Mouse (Mus musculus): Measurements from ENCODE around the gene Elk4. TPM values are rescaled to one million over a fixed set of nuclear protein-coding genes. Genes with fewer than 3 reads are reported as not detected.

Gene Elk4
- polyA plus RNA-seq, 1 experiment from 2014 or later = 12.8 TPM

GRCm38 (mm10) chr1:131970322-131970660, 37.1 kb upstream of the Elk4 start:
- H3K9ac ChIP-seq = no peak overlapping the region
- H3K4me1 ChIP-seq = peaks cover 32% of the 10 kb centered on the region
- peaks cover 71% of the 10 kb centered on the region for H3K27me3 ChIP-seq (replicated peaks)
- no peaks in the 10 kb centered on the region for H3K9me3 ChIP-seq
- no peak for ATAC-seq (ENCODE audit: extremely low read depth, insufficient number of reproducible peaks, low FRiP score, low TSS enrichment)
- H3K27ac ChIP-seq (replicated peaks) = no peak overlapping the region
- no peak overlapping the region for H3K4me3 ChIP-seq
- WGBS = 54% methylated on average over 5 of the region's 5 CpGs
- no peaks in the 10 kb centered on the region for H3K36me3 ChIP-seq
- 0 out of 2 replicates have a peak overlapping the region, but pooled peaks have one; percentile 47 for H3K4me2 ChIP-seq

DNA sequence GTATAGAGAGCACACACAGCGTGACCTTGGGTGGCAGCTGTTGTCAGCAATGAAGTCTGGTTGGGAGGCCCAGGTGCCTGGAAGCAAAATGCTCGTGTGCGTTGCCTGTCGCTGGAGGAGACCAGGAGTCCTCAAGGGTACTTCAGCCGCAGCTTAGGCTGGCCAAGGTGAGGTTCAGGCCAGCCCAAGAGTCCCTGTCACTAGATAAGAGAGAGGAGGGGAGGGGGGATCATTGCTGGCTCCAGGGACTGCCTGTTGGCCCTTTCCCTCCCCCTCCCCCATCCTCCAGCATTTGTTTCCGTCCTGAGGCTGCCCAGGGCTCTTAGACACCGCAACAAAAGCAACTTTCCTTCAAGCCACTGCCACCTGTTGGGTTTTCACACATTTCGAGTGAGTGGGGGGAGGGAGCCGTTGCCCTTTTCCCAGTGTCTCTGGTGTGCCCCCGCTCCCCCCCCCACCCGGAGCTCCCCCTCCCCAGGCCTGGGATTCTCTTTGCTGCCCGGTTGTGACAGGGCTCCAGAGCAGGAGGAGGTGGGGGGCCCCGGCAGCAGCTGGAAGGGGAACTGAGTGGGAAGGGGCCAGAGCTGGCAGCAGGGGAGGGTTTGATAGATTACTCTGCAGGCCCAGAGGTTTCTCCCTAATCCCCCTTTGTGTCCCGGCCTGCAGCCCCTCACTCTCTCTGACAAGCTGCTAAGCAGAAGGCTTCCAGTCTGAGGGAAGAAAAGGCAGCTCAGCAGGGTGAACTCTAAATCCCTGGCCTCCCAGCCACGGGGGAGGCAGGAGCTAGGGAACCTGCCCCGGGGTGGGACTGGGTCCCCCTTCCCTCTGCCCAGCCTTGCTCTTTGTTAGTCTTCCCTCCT, 36.5 kb upstream of the Elk4 start:
- no peak for ATAC-seq (ENCODE audit: extremely low read depth, insufficient number of reproducible peaks, low FRiP score, low TSS enrichment)
- 13% methylated on average over 16 of the region's 16 CpGs for WGBS
- Histone ChIP-seq H3K9me3 (no peaks in the 10 kb centered on the region), H3K4me2 (peak overlapping the region; percentile 47), H3K36me3 (no peaks in the 10 kb centered on the region), H3K4me3 (peak overlapping the region; percentile 9; the same call in 1 of the 2 replicates), H3K4me1 (peaks cover 32% of the 10 kb centered on the region), H3K27ac (replicated peaks) (no peak overlapping the region), H3K27me3 (replicated peaks) (peaks cover 71% of the 10 kb centered on the region), H3K9ac (peak overlapping the region; percentile 70)

GRCm38 (mm10) chr1:131971771-131972497, 35.5 kb upstream of the Elk4 start:
- Histone ChIP-seq H3K9me3 (no peaks in the 10 kb centered on the region), H3K27me3 (replicated peaks) (peaks cover 68% of the 10 kb centered on the region), H3K4me1 (peaks cover 32% of the 10 kb centered on the region), H3K27ac (replicated peaks) (no peak overlapping the region), H3K9ac (peak overlapping the region; percentile 35; the same call in 1 of the 2 replicates), H3K4me2 (no peak overlapping the region), H3K36me3 (no peaks in the 10 kb centered on the region), H3K4me3 (no peak overlapping the region)
- WGBS = 36% methylated on average over 15 of the region's 15 CpGs
- no peak for ATAC-seq (ENCODE audit: extremely low read depth, insufficient number of reproducible peaks, low FRiP score, low TSS enrichment)

GRCm38 (mm10) chr1:131972498-131973334, 34.7 kb upstream of the Elk4 start:
- Histone ChIP-seq H3K4me2 (no peak overlapping the region), H3K27ac (replicated peaks) (no peak overlapping the region), H3K36me3 (no peaks in the 10 kb centered on the region), H3K4me1 (peaks cover 28% of the 10 kb centered on the region), H3K9ac (peak overlapping the region; percentile 35; the same call in 1 of the 2 replicates), H3K27me3 (replicated peaks) (peaks cover 61% of the 10 kb centered on the region), H3K4me3 (no peak overlapping the region), H3K9me3 (no peaks in the 10 kb centered on the region)
- WGBS = 42% methylated on average over 13 of the region's 13 CpGs
- ATAC-seq (ENCODE audit: extremely low read depth, insufficient number of reproducible peaks, low FRiP score, low TSS enrichment) = no peak

DNA sequence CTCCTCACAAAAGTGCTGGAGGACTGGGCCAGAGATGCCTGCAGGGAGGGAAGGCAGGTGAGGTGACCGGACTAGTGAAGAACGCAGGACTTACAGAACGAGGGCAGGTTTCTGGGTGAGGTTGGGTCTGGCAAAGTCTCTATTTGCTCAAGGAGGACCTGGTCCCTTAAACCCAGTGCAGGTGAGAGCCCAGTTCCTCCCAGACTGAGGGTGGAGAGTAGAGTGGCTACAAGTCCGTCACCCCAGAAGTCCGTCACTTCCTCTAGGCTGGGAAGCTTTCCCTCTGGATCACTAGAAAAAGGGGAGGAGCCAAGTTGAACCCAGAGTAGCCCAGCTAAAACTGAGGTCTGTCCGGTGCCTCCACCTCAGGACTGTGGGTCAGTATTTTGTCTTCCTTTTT, 33.4 kb upstream of the Elk4 start:
- H3K27me3 ChIP-seq (replicated peaks) = peaks cover 58% of the 10 kb centered on the region
- ATAC-seq (ENCODE audit: extremely low read depth, insufficient number of reproducible peaks, low FRiP score, low TSS enrichment) = no peak
- H3K36me3 ChIP-seq = no peaks in the 10 kb centered on the region
- no peak overlapping the region for H3K4me2 ChIP-seq
- no peaks in the 10 kb centered on the region for H3K9me3 ChIP-seq
- no peak overlapping the region for H3K27ac ChIP-seq (replicated peaks)
- WGBS = 74% methylated on average over 6 of the region's 6 CpGs
- H3K4me1 ChIP-seq = peaks cover 28% of the 10 kb centered on the region
- no peak overlapping the region for H3K9ac ChIP-seq
- H3K4me3 ChIP-seq = no peak overlapping the region

GRCm38 (mm10) chr1:131976886-131977285, 30.5 kb upstream of the Elk4 start:
- no peak overlapping the region for H3K4me3 ChIP-seq
- ATAC-seq (ENCODE audit: extremely low read depth, insufficient number of reproducible peaks, low FRiP score, low TSS enrichment) = no peak
- H3K27me3 ChIP-seq (replicated peaks) = peaks cover 45% of the 10 kb centered on the region
- H3K4me1 ChIP-seq = peaks cover 13% of the 10 kb centered on the region
- H3K9me3 ChIP-seq = no peaks in the 10 kb centered on the region
- H3K36me3 ChIP-seq = no peaks in the 10 kb centered on the region
- no peak overlapping the region for H3K27ac ChIP-seq (replicated peaks)
- 73% methylated on average over 5 of the region's 5 CpGs for WGBS
- H3K9ac ChIP-seq = no peak overlapping the region
- H3K4me2 ChIP-seq = no peak overlapping the region

DNA sequence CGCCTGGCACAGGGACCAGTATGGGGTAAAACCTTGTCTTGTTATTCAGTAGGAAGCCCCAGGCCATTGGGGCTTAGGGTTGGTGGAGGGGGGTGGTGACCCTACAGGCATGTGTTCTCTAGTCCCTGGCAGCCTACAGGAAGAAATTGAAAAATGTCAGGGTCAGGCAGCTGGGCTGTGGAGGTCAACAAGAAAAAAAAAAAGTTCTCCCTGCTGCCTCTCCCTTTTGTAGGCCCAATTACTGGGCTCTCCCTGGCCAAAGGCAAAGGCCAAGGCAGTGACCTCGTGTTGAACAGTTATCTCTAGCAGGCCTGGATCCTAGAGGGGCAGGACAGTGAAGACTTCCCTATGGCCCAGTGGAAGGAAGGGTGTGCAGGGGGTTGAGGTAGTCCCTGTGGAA, 26.9 kb upstream of the Elk4 start:
- Histone ChIP-seq H3K4me1 (no peaks in the 10 kb centered on the region), H3K4me2 (no peak overlapping the region), H3K36me3 (no peaks in the 10 kb centered on the region), H3K27ac (replicated peaks) (no peak overlapping the region), H3K27me3 (replicated peaks) (peaks cover 19% of the 10 kb centered on the region), H3K9ac (no peak overlapping the region), H3K9me3 (no peaks in the 10 kb centered on the region), H3K4me3 (no peak overlapping the region)
- ATAC-seq (ENCODE audit: extremely low read depth, insufficient number of reproducible peaks, low FRiP score, low TSS enrichment) = no peak
- 47% methylated on average over 2 of the region's 2 CpGs for WGBS

- WGBS = 51% methylated on average over 12 of the region's 12 CpGs
- Histone ChIP-seq H3K27me3 (replicated peaks) (peaks cover 11% of the 10 kb centered on the region), H3K9me3 (no peaks in the 10 kb centered on the region), H3K27ac (replicated peaks) (no peak overlapping the region), H3K4me1 (no peaks in the 10 kb centered on the region), H3K36me3 (no peaks in the 10 kb centered on the region), H3K4me2 (no peak overlapping the region), H3K9ac (no peak overlapping the region), H3K4me3 (no peak overlapping the region)
- no peak; the same call in 1 of the 2 replicates for ATAC-seq (ENCODE audit: extremely low read depth, insufficient number of reproducible peaks, low FRiP score, low TSS enrichment)
These were observed 25.9 kb upstream of the Elk4 start for GRCm38 (mm10) chr1:131981378-131982013.

- no peak for ATAC-seq (ENCODE audit: extremely low read depth, insufficient number of reproducible peaks, low FRiP score, low TSS enrichment)
- H3K27me3 ChIP-seq (replicated peaks) = peaks cover 4% of the 10 kb centered on the region
- WGBS = 8% methylated on average over 5 of the region's 5 CpGs
- H3K9ac ChIP-seq = no peak overlapping the region
- H3K27ac ChIP-seq (replicated peaks) = no peak overlapping the region
- no peak overlapping the region for H3K4me2 ChIP-seq
- H3K9me3 ChIP-seq = no peaks in the 10 kb centered on the region
- no peaks in the 10 kb centered on the region for H3K4me1 ChIP-seq
- no peak overlapping the region for H3K4me3 ChIP-seq
- H3K36me3 ChIP-seq = no peaks in the 10 kb centered on the region
These were observed 24.5 kb upstream of the Elk4 start for GRCm38 (mm10) chr1:131982907-131983306.

GRCm38 (mm10) chr1:131983806-131984205, 23.6 kb upstream of the Elk4 start:
- no peak overlapping the region for H3K27ac ChIP-seq (replicated peaks)
- no peak overlapping the region for H3K4me2 ChIP-seq
- no peaks in the 10 kb centered on the region; the same call in 1 of the 2 replicates for H3K27me3 ChIP-seq (replicated peaks)
- ATAC-seq (ENCODE audit: extremely low read depth, insufficient number of reproducible peaks, low FRiP score, low TSS enrichment) = no peak
- no peaks in the 10 kb centered on the region for H3K4me1 ChIP-seq
- no peak overlapping the region for H3K4me3 ChIP-seq
- WGBS = 64% methylated on average over 2 of the region's 2 CpGs
- H3K9me3 ChIP-seq = no peaks in the 10 kb centered on the region
- H3K36me3 ChIP-seq = no peaks in the 10 kb centered on the region
- H3K9ac ChIP-seq = no peak overlapping the region

- H3K4me1 ChIP-seq = no peaks in the 10 kb centered on the region
- no peaks in the 10 kb centered on the region for H3K36me3 ChIP-seq
- no peak overlapping the region for H3K4me3 ChIP-seq
- WGBS = 59% methylated on average over 15 of the region's 15 CpGs
- H3K27me3 ChIP-seq (replicated peaks) = no peaks in the 10 kb centered on the region
- no peak for ATAC-seq (ENCODE audit: extremely low read depth, insufficient number of reproducible peaks, low FRiP score, low TSS enrichment)
- no peaks in the 10 kb centered on the region for H3K9me3 ChIP-seq
- H3K27ac ChIP-seq (replicated peaks) = no peak overlapping the region
- no peak overlapping the region for H3K9ac ChIP-seq
- H3K4me2 ChIP-seq = no peak overlapping the region
These were observed 20.0 kb upstream of the Elk4 start for GRCm38 (mm10) chr1:131987432-131987831.

Data from heart, embryonic 13.5 days (tissue).